Mouse (Mus musculus) heart, adult 18-20 months (tissue): ENCODE results near the gene Cdkal1. TPM values are rescaled to one million over a fixed set of nuclear protein-coding genes. Genes with fewer than 3 reads are reported as not detected.

Experiments
- DNase-seq, 2 experiments: peaks; one replicate each; pipeline ENCODE4 v3.0.0; 2021 to 2022; ENCODE audit warnings: mixed read lengths in 1 of 2
- total RNA-seq, 2 experiments: library from RNA; stranded (reverse); gene quantifications; 2 replicates each; pipeline ENCODE4 v1.2.3; 2021

Gene Cdkal1
- total RNA-seq, 2 experiments from 2014 or later, result 25.8 to 32.5 TPM

- DNase-seq, result no peak
Observed at GRCm38 (mm10) chr13:29350004-29350403, 505.5 kb downstream of the Cdkal1 start.

DNA sequence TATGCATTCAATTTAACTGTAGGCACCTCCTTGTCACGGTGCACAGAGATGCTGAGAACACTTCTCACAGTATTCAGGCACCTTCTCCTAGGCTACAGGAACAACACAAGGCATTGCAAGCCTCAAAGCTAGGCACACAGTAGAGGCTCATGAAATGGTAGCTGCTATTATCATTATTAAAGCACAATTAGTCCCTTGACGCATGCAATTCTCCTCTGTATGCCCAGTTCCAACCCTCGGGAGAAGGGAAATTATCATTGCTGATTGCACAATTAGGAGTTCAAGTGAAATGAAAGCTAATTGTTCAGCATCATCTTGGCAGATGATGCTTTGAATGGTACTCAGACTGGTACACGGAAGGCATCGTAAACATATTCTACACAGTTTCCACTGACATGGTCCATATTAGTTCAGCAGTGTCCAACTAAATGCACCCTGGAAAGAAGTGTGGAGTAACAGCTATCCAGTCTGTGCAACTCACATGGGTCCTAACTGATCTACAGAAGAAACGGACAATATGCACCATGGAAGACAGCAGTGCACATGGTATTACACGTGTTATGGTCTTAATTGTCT, 506.0 kb downstream of the Cdkal1 start:
- DNase-seq, result no peak

GRCm38 (mm10) chr13:29348331-29348730, 507.1 kb downstream of the Cdkal1 start:
- DNase-seq, result no peak

GRCm38 (mm10) chr13:29332640-29333412, 522.6 kb downstream of the Cdkal1 start:
- DNase-seq, result peak; percentile 9 to 21

DNA sequence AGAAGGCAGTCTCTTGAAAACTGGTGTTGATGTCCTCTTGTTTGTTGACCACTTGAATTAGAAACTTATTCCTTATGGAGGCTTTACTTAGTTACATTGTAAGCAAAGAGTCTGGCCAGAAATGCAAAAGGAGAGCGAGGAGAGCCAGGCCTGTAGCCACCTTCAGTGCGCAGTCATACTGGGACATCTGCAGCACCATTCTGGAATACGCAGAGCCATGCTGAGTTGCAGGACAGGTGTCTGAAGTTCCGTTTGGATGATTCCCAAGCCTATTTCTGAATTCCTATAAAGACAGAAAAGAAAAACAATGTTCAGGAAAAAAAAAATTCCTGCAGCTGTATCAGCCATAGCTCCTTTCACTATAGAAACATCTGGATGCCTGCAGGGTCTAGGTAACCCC, 529.5 kb downstream of the Cdkal1 start:
- no peak for DNase-seq

GRCm38 (mm10) chr13:29320421-29320820, 535.1 kb downstream of the Cdkal1 start:
- DNase-seq, result no peak

DNA sequence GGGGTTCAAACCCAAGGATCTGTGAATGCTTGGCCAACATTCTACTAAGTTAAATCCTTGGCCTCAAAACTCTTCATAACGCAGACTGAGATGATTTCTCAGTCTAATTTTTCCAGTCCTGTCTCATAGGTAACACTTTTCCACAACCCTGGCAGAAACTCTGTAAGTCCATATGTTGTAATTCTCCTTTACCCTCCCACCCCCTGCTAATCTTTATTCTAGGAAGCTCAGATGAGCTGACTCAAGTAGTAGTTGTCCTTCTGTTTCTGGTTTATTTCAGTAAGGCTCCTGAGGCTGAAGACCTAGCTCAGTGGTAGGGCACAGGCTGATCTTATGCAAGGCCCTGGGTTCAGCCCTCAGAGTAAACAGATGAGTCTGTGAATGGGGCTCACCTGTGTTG, 537.8 kb downstream of the Cdkal1 start:
- DNase-seq, result no peak

DNA sequence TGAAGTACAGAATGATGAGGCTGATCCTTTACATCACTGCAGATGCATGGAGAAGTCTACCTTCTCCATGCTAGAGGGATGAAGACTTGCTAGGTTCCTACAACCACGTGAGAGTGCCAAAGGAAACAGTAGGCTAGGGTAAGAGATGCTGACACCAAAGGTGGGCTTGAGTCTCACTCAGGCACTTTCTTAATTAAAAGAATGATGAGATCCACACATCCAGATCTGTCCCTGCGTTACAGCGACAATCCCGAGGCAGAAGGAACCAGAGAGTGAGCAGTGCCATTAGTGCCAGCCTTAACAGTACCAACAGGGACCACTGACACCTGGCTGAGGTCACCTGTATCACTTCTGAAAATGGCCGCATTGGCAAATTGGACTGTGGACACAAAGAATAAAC, 539.2 kb downstream of the Cdkal1 start:
- no peak for DNase-seq

GRCm38 (mm10) chr13:29312026-29312425, 543.4 kb downstream of the Cdkal1 start:
- DNase-seq, result no peak

- DNase-seq, result no peak
Observed at GRCm38 (mm10) chr13:29307420-29307819, 548.1 kb downstream of the Cdkal1 start.

DNA sequence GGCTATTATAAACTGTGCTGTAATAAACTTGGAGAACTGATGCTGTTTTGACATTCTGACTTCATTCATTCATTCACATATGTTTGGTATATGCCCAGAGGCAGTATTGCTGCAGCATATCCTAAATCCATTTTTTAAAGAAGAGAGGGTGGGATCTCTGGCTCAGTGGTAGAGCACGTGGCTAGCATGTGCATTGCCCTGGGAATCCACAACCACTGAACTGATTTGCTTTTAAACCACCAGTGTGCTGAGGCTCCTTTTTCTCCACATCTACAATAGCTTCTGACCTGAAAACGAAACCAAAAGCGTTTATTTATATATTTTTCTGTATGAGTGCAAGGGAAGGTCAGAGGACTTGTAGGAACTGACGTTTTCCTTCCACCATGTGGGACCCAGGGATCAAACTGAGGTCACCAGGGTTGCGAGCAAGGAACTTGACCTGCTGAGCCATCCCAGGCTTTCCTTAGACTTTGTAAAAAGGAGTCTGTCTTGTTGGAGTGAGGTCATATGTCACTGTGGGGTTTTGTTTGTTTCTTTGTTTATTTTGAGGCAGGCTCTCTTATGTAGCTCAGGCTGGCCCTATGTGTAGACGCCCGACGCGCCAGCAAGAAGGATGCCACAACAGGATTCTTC, 562.8 kb downstream of the Cdkal1 start:
- DNase-seq, result no peak

GRCm38 (mm10) chr13:29290569-29290968, 564.9 kb downstream of the Cdkal1 start:
- DNase-seq, result no peak

DNA sequence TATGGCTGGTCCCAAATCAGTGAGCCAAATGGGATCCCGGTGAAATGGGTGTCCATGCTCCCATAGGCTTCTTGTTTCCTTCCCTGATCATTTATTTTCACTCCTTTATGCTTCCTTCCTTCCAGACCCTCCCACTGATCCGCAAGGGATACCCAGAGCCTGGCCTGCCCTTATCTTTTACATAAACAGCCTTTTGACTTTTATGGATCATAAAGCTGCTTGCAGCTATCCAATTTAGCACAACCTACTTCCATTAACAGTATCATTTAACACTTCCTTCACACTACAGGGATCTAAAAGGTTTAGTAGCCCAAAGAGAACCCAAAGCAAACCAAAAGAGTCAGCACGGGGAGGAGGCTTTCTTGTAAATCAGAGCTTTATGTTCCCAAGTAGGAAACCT, 570.4 kb downstream of the Cdkal1 start:
- DNase-seq, result no peak

- peak; percentile 31 to 53 for DNase-seq
Observed at GRCm38 (mm10) chr13:29281556-29281955, 573.9 kb downstream of the Cdkal1 start.

GRCm38 (mm10) chr13:29278156-29278555, 577.3 kb downstream of the Cdkal1 start:
- no peak for DNase-seq

DNA sequence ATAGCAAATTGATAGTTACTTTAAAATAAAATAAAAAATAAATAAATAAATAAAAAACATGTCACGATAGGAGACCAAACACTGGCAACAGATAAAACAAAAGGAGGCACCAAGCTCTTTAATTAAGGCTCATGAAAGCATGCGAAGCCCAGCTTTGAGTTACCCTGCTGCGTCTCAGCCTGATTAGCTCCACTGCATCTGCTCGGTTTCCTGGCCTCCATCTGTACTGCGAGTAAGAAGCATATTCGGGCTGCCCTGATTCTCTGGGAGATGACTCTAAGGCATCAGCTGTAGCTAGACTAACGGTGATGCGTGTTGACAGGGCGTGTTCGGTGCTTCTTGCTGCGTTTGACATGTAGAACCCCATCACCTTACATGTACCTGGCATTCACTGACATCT, 581.2 kb downstream of the Cdkal1 start:
- DNase-seq, result no peak

- no peak for DNase-seq
Observed at GRCm38 (mm10) chr13:29273693-29274221, 581.7 kb downstream of the Cdkal1 start.

- no peak for DNase-seq
Observed at GRCm38 (mm10) chr13:29271451-29271850, 584.0 kb downstream of the Cdkal1 start.

- no peak for DNase-seq
Observed at GRCm38 (mm10) chr13:29264015-29264711, 591.3 kb downstream of the Cdkal1 start.

DNA sequence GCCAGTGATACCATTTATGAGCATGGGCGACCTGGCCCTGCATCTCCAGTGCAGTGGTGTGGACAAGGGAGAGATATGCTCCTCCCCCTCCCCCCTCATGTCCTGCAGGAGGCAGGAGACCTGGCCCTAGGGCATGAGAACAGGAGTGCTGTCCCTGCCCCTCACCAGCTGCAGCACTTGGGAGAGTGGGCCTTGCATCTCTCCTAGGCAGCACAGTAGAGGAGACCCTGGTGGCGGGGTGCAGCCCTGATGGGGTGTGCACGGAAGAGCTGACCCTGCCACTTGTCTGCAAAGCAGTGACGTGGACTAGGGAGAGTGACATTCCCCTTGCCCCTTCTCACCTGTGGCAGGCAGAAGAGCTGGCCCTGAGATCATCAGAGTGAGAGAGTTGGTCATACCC, 593.3 kb downstream of the Cdkal1 start:
- no peak for DNase-seq

DNA sequence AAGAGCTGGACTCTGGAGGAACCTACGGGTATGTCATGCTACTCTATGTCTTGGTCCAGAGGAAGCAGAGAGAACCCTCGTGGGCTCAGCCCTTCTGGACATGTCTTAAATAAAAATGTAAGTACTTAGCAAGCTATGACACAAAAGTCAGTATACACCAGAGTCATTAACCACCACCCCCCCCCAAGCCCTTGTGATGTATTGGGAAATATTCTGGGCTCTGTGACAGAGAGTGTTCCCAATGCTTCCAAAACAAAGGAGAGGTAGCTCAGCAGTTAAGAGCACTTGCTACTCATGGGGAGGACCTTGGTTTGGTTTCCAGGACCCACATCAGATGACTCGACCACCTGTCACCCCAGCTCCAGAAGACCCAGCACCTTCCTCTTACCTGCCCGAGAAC, 606.9 kb downstream of the Cdkal1 start:
- peak; percentile 6 to 24 for DNase-seq

GRCm38 (mm10) chr13:29247800-29248199, 607.7 kb downstream of the Cdkal1 start:
- peak; percentile 13 to 32 for DNase-seq

- no peak for DNase-seq
Observed at GRCm38 (mm10) chr13:29235065-29235464, 620.4 kb downstream of the Cdkal1 start.
